Mouse (Mus musculus): ENCODE measurements around the gene Olfr536.
"Not testable (repeated sequence)": the region's sequence is repeated elsewhere in the genome, so short reads cannot be mapped to it uniquely, and the experiment has no call there.

Gene Olfr536

DNA sequence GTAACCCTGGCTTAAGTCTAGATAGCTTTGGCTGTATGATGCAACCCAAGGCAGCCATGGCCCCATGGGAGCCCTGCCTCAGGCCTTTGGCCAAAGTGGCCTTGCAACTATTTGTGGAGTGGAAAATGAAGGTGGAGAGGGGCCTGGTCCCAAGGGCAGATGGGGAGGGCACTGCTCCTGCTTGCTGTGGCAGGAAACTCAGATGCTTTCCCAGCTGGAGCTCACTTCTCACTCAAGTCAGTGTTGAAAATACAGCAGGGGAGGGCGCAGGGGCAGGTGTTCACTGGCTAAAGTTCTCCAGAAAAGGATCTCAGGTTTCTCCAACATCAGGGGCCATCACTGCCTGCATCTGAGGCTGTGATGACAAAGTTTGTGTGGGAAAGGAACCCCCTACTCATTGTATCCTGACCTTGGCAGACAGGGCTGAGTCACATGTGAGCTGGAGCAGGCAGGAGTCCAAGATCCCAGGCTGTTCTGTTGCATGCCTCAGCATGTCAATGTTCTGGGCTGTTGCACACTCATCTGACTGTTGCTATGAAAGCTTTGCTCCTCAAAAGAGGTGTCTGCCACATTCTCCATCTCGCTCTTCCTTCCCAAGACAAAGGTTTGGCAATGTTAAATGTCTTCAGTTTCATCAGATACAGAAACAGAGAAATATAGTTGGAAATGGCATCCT, at the start of gene Olfr536:
Gene Olfr536, minus strand, starts transcription at position 51 of the 676 bp plus-strand sequence.
- DNase-seq (ENCODE audit: extremely low spot score, low spot score): not testable (repeated sequence)

DNA sequence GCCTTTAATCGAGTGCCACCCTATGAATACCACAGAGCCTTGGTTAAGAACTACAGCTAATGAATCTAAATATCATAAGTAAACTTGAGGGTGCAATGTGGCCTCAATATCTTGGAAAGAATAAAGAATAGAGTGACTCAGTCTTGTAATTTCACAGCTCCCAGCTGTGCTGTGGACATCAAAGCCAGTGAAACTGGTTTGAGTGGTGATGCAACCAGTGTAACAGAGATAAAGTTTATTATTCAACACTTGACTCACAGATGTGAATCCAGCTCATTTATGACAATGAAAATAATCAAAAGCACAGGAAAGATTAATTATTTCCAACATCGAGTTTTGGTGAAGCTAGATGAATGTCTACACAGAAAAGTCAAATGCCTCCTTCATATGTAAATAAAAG, 32.5 kb upstream of the Olfr536 start:
- DNase-seq (ENCODE audit: extremely low spot score, low spot score): no peak

DNA sequence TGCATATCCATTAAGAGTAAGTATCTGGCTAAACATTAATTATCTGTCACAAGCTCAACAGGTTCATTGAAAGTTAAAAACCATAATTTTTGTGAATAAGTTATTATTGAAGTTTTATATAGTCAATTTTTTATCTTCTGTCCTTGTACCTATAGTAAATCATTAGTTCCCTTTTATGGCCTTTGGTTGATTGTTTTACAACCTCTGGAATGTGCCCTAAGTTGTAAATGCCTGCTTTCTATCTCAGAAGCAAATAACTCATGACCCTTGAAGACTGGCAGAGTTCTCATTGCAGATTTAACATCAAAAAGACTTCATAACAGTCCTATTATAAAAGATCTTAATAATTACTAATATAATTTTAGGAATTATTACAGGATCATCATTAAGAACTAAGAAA, 12.5 kb downstream of the Olfr536 start:
- DNase-seq (ENCODE audit: extremely low spot score, low spot score): no peak

DNA sequence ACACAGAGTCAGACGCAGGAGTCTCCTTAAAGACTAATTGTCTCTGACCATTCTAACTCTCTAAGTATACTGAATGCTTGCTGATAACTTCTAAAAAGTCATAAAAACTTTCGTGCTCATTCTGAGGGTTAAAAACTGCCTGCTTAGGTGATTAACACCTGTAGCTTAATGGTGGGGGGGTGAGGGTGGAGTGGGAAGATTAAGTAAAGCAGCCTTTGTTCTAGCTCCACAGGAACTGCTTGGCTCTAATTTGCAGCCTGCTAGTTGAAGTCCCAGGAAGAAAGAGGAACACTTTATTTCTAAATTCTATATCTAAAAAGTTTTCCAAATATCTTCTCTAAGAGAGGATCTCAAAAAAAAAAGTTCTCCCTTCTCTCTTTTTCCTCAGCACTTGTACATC, 13.0 kb downstream of the Olfr536 start:
- DNase-seq (ENCODE audit: extremely low spot score, low spot score): no peak

DNA sequence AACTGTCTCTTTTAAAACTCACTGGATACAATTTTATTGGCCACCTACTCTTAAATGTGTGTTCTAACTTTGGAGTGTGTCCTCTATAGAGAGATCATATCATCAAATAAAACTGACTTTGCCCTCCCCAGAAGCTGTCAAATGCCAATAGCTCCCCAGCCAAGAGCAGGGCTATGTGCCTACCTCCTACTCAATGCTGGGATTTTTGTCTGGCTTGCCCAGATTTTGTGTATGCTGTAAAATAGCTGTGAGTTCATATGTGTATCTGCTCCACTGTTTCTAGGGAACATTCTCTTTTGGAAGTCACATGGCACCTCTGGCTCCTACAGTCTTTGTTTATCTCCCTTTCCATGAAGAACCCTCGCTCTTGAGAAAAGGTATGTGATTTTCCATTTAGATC, 18.2 kb downstream of the Olfr536 start:
- DNase-seq (ENCODE audit: extremely low spot score, low spot score): no peak

DNA sequence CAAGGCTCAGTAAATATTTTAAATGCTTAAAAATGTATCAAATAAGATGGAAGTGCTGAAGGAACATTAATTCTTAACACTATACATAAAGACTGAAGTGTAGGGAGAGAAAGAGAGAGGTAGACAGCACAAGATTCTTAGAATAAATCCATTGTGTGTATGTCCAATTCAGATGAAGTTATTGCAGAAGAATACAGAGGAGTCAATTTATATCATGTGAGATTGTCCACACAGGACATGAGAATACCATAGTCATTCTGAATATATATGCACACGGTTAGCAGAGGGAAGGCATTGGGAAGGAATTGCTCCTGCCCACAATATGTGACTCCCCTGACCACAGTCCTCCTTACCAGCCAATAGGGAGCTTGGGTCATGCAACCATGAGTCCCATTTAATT, 23.3 kb downstream of the Olfr536 start, which contains the start of gene Olfr535:
Gene Olfr535, plus strand, starts transcription at position 301 of the 400 bp plus-strand sequence.
- no peak for DNase-seq (ENCODE audit: extremely low spot score, low spot score)

DNA sequence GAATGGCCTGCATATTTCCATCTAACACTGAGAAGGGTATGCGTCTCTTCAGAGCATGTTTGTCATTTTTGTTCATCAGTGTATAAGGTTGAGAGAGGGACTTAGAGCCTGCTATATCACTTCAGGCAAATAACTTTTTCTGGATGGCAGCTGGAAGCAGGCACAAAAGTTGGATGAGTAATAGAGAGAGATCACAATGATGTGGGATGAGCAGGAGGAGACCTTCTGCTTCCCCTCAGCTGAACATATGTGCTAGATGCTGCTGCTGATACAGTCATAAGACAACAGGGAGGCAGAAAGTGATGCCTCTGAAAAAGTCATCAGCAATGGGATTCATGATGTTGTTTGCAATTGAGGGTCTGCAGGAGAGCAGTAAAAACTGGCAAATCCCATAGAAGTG, 28.5 kb downstream of the Olfr536 start:
- no peak for DNase-seq (ENCODE audit: extremely low spot score, low spot score)

DNA sequence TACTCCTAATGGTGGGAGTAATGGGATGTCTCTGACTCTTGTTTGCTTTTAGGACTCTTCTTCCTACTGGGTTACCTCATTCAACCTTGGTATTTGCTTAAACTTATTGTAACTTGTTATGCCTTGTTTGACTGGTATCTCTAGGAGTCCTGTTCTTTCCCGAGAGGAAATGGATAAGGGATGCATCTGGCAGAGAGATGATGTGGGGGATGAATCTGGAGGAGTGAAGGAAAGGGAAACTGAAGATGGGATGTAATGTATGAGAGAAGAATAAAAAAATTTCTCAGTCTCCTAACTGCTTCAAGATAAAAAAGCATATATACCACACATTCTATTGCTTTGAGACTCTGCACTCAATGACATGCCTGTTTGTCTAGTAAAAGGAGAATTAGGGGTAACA, 29.3 kb downstream of the Olfr536 start:
- no peak for DNase-seq (ENCODE audit: extremely low spot score, low spot score)

DNA sequence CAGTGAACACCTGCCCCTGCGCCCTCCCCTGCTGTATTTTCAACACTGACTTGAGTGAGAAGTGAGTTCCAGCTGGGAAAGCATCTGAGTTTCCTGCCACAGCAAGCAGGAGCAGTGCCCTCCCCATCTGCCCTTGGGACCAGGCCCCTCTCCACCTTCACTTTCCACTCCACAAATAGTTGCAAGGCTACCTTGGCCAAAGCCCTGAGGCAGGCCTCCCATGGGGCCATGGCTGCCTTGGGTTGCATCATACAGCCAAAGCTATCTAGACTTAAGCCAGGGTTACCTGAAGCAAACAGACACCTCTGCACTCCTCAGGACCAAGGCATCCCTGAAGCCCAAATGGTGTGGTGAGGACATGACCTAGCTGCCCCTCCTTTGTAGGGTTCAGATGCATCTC, 44.1 kb downstream of the Olfr536 start, which contains the start of gene Olfr533:
Gene Olfr533, plus strand, starts transcription at position 301 of the 400 bp plus-strand sequence.
- not testable (repeated sequence) for DNase-seq (ENCODE audit: extremely low spot score, low spot score)

Data from neural tube, embryonic 10.5 days (tissue).